Mouse (Mus musculus) intestine, embryonic 15.5 days (tissue): ENCODE results near the gene Thsd4. TPM values are rescaled to one million over a fixed set of nuclear protein-coding genes. Genes with fewer than 3 reads are reported as not detected.
A peak's percentile ranks its signal among the peaks of the same experiment; 100 is the strongest.
"Not testable (repeated sequence)": the region's sequence is repeated elsewhere in the genome, so short reads cannot be mapped to it uniquely, and the experiment has no call there.

Experiments
- ATAC-seq: fragments of 200-750 bp; cut with Nextera tagmentation; 2 replicates; pipeline ENCODE4 v1.8.0; 2017; ENCODE audit warnings: moderate TSS enrichment, moderate library complexity
- H3K27ac ChIP-seq: fragments of 300-500 bp; sonication (generic); 2 replicates; pipeline ENCODE4 v1.5.1; 2015; ENCODE audit warnings: mild to moderate bottlenecking, inconsistent platforms
- H3K27me3 ChIP-seq: fragments of 300-500 bp; sonication (generic); replicated peaks from 2 replicates; pipeline ENCODE4 v1.6.1; 2015; ENCODE audit warnings: inconsistent platforms
- H3K36me3 ChIP-seq: fragments of 300-500 bp; sonication (generic); 2 replicates; pipeline ENCODE4 v1.6.1; 2015; ENCODE audit warnings: inconsistent platforms
- H3K4me1 ChIP-seq: fragments of 300-500 bp; sonication (generic); replicated peaks from 2 replicates; pipeline ENCODE4 v1.6.1; 2015; ENCODE audit warnings: inconsistent platforms
- H3K4me2 ChIP-seq: fragments of 300-500 bp; sonication (generic); replicated peaks from 2 replicates; pipeline ENCODE4 v1.6.1; 2015; ENCODE audit warnings: mild to moderate bottlenecking, inconsistent platforms
- H3K4me3 ChIP-seq: fragments of 300-500 bp; sonication (generic); replicated peaks from 2 replicates; pipeline ENCODE4 v1.5.1; 2015; ENCODE audit warnings: inconsistent platforms
- H3K9ac ChIP-seq: fragments of 300-500 bp; sonication (generic); 2 replicates; pipeline ENCODE4 v1.6.1; 2015; ENCODE audit warnings: inconsistent platforms
- H3K9me3 ChIP-seq: fragments of 300-500 bp; sonication (generic); 2 replicates; pipeline ENCODE4 v1.6.1; 2016; ENCODE audit warnings: inconsistent platforms
- WGBS: fragments of 180-500 bp; shearing (Covaris S2); methylation state at CpG from one replicate; pipeline ENCODE4 v1.1.7; 2015; 5-methylcytosine and 5-hydroxymethylcytosine counted together
- polyA plus RNA-seq: library from polyadenylated mRNA; unstranded; fragments of >200 nt; fragmentation: Nextera tagmentation; extraction: Ambion mirVana; gene quantifications from 2 replicates; pipeline ENCODE4 v1.2.1, GENCODE M21; 2015

Gene Thsd4
- polyA plus RNA-seq, 1 experiment from 2014 or later, result 23.2 TPM

GRCm38 (mm10) chr9:60286390-60286789, 235.5 kb downstream of the Thsd4 start:
- Histone ChIP-seq H3K27ac (no peak overlapping the region), H3K36me3 (no peaks in the 10 kb centered on the region; the same call in 1 of the 2 replicates), H3K9me3 (no peaks in the 10 kb centered on the region), H3K4me3 (no peak overlapping the region), H3K4me2 (no peak overlapping the region), H3K27me3 (no peaks in the 10 kb centered on the region), H3K4me1 (0 out of 2 replicates have a peak, but pooled peaks cover 11% of the 10 kb centered on the region), H3K9ac (no peak overlapping the region)
- WGBS, result 87% methylated on average over 3 of the region's 3 CpGs
- no peak for ATAC-seq

GRCm38 (mm10) chr9:60285047-60285462, 236.8 kb downstream of the Thsd4 start:
- Histone ChIP-seq H3K27ac (no peak overlapping the region), H3K4me2 (no peak overlapping the region), H3K4me1 (peaks cover 15% of the 10 kb centered on the region; the same call in 1 of the 2 replicates), H3K36me3 (no peaks in the 10 kb centered on the region; the same call in 1 of the 2 replicates), H3K9me3 (no peaks in the 10 kb centered on the region), H3K4me3 (no peak overlapping the region), H3K27me3 (no peaks in the 10 kb centered on the region), H3K9ac (no peak overlapping the region)
- ATAC-seq, result no peak
- WGBS, result 47% methylated on average over 3 of the region's 3 CpGs

GRCm38 (mm10) chr9:60284318-60284717, 237.5 kb downstream of the Thsd4 start:
- Histone ChIP-seq H3K9me3 (no peaks in the 10 kb centered on the region), H3K4me1 (peaks cover 17% of the 10 kb centered on the region; the same call in 1 of the 2 replicates), H3K36me3 (no peaks in the 10 kb centered on the region; the same call in 1 of the 2 replicates), H3K27me3 (no peaks in the 10 kb centered on the region), H3K4me2 (no peak overlapping the region), H3K4me3 (no peak overlapping the region), H3K9ac (no peak overlapping the region), H3K27ac (no peak overlapping the region)
- ATAC-seq, result peak; percentile 46; the same call in 1 of the 2 replicates
- 56% methylated on average over 1 of the region's 1 CpGs for WGBS

- Histone ChIP-seq H3K4me1 (peaks cover 17% of the 10 kb centered on the region; the same call in 1 of the 2 replicates), H3K27me3 (no peaks in the 10 kb centered on the region), H3K27ac (no peak overlapping the region), H3K4me3 (no peak overlapping the region), H3K4me2 (no peak overlapping the region), H3K36me3 (no peaks in the 10 kb centered on the region), H3K9ac (no peak overlapping the region), H3K9me3 (no peaks in the 10 kb centered on the region)
- 66% methylated on average over 3 of the region's 3 CpGs for WGBS
- ATAC-seq, result no peak
These were observed 238.3 kb downstream of the Thsd4 start for GRCm38 (mm10) chr9:60283546-60283945.

GRCm38 (mm10) chr9:60281281-60281680, 240.6 kb downstream of the Thsd4 start:
- Histone ChIP-seq H3K27ac (peak overlapping the region; percentile 54), H3K4me1 (peaks cover 14% of the 10 kb centered on the region; the same call in 1 of the 2 replicates), H3K27me3 (no peaks in the 10 kb centered on the region), H3K9ac (no peak overlapping the region), H3K4me2 (no peak overlapping the region), H3K4me3 (no peak overlapping the region), H3K9me3 (no peaks in the 10 kb centered on the region), H3K36me3 (no peaks in the 10 kb centered on the region)
- 41% methylated on average over 11 of the region's 11 CpGs for WGBS
- ATAC-seq, result peak; percentile 50

- H3K27ac ChIP-seq, result 0 out of 2 replicates have a peak overlapping the region, but pooled peaks have one; percentile 54
- H3K4me1 ChIP-seq, result peaks cover 14% of the 10 kb centered on the region; the same call in 1 of the 2 replicates
- no peak overlapping the region for H3K4me3 ChIP-seq
- WGBS, result 82% methylated on average over 5 of the region's 5 CpGs
- H3K27me3 ChIP-seq, result no peaks in the 10 kb centered on the region
- ATAC-seq, result peak; percentile 26; the same call in 1 of the 2 replicates
- no peaks in the 10 kb centered on the region for H3K9me3 ChIP-seq
- H3K9ac ChIP-seq, result no peak overlapping the region
- H3K36me3 ChIP-seq, result no peaks in the 10 kb centered on the region
- H3K4me2 ChIP-seq, result no peak overlapping the region
These were observed 241.1 kb downstream of the Thsd4 start for GRCm38 (mm10) chr9:60280786-60281185.

GRCm38 (mm10) chr9:60279556-60279955, 242.3 kb downstream of the Thsd4 start:
- no peak overlapping the region for H3K27ac ChIP-seq
- no peaks in the 10 kb centered on the region for H3K9me3 ChIP-seq
- no peaks in the 10 kb centered on the region for H3K36me3 ChIP-seq
- H3K9ac ChIP-seq, result no peak overlapping the region
- no peak overlapping the region for H3K4me3 ChIP-seq
- no peaks in the 10 kb centered on the region for H3K27me3 ChIP-seq
- 73% methylated on average over 6 of the region's 6 CpGs for WGBS
- H3K4me1 ChIP-seq, result peaks cover 14% of the 10 kb centered on the region; the same call in 1 of the 2 replicates
- peak; percentile 22; the same call in 1 of the 2 replicates for ATAC-seq
- H3K4me2 ChIP-seq, result no peak overlapping the region

- Histone ChIP-seq H3K36me3 (no peaks in the 10 kb centered on the region), H3K4me3 (no peak overlapping the region), H3K4me1 (peaks cover 9% of the 10 kb centered on the region; the same call in 1 of the 2 replicates), H3K9ac (no peak overlapping the region), H3K27me3 (no peaks in the 10 kb centered on the region), H3K4me2 (no peak overlapping the region), H3K27ac (no peak overlapping the region), H3K9me3 (no peaks in the 10 kb centered on the region)
- ATAC-seq, result no peak
- WGBS, result 31% methylated on average over 5 of the region's 5 CpGs
These were observed 245.5 kb downstream of the Thsd4 start for GRCm38 (mm10) chr9:60276351-60276750.

GRCm38 (mm10) chr9:60275410-60276159, 246.3 kb downstream of the Thsd4 start:
- Histone ChIP-seq H3K9ac (no peak overlapping the region), H3K9me3 (no peaks in the 10 kb centered on the region), H3K27ac (no peak overlapping the region), H3K36me3 (no peaks in the 10 kb centered on the region), H3K4me3 (no peak overlapping the region), H3K4me2 (no peak overlapping the region), H3K4me1 (0 out of 2 replicates have a peak, but pooled peaks cover 4% of the 10 kb centered on the region), H3K27me3 (no peaks in the 10 kb centered on the region)
- ATAC-seq, result no peak
- WGBS, result 45% methylated on average over 12 of the region's 12 CpGs

GRCm38 (mm10) chr9:60274503-60274902, 247.3 kb downstream of the Thsd4 start:
- peak; percentile 48; the same call in 1 of the 2 replicates for ATAC-seq
- Histone ChIP-seq H3K27me3 (no peaks in the 10 kb centered on the region), H3K9me3 (no peaks in the 10 kb centered on the region), H3K4me2 (no peak overlapping the region), H3K9ac (no peak overlapping the region), H3K4me1 (0 out of 2 replicates have a peak, but pooled peaks cover 3% of the 10 kb centered on the region), H3K27ac (no peak overlapping the region), H3K4me3 (no peak overlapping the region), H3K36me3 (no peaks in the 10 kb centered on the region)
- 59% methylated on average over 4 of the region's 4 CpGs for WGBS

- ATAC-seq, H3K36me3 ChIP-seq, H3K27me3 ChIP-seq, H3K4me1 ChIP-seq, H3K27ac ChIP-seq, H3K9me3 ChIP-seq, H3K4me3 ChIP-seq, H3K4me2 ChIP-seq, H3K9ac ChIP-seq: not testable (repeated sequence)
- WGBS, result 90% methylated on average over 8 of the region's 8 CpGs
These were observed 249.5 kb downstream of the Thsd4 start for GRCm38 (mm10) chr9:60272345-60272744.

GRCm38 (mm10) chr9:60271940-60272339, 249.9 kb downstream of the Thsd4 start:
- no peaks in the 10 kb centered on the region for H3K4me1 ChIP-seq
- H3K4me3 ChIP-seq, result no peak overlapping the region
- no peaks in the 10 kb centered on the region for H3K27me3 ChIP-seq
- no peak overlapping the region for H3K27ac ChIP-seq
- H3K4me2 ChIP-seq, result no peak overlapping the region
- H3K9me3 ChIP-seq, result no peaks in the 10 kb centered on the region
- 88% methylated on average over 2 of the region's 2 CpGs for WGBS
- no peak overlapping the region for H3K9ac ChIP-seq
- no peak for ATAC-seq
- no peaks in the 10 kb centered on the region for H3K36me3 ChIP-seq
